Mouse (Mus musculus) liver, adult 2 months (tissue): ENCODE measurements at regions not wholly inside any gene's neighbourhood (a gene's known extent, or its start where the extent isn't known, plus 50 kb on each side); places are given as distances from the start of the nearest gene placed in this dataset.

Experiments used
- DNase-seq: peaks from one replicate; pipeline ENCODE4 v3.0.0-alpha.2; 2011; ENCODE audit warnings: low read depth, low spot score; ENCODE audit errors: extremely low read depth
- H3K27ac ChIP-seq: fragments of 200-500 bp; replicated peaks from 2 replicates; pipeline ENCODE4 v1.5.1; 2012; ENCODE audit warnings: low read depth, mild to moderate bottlenecking, control low read depth, inconsistent platforms, low read length; ENCODE audit not compliant: insufficient read depth
- H3K27me3 ChIP-seq: fragments of 200-500 bp; 2 replicates; pipeline ENCODE4 v1.6.1; 2012; ENCODE audit warnings: mild to moderate bottlenecking, moderate library complexity, low read length, inconsistent platforms; ENCODE audit not compliant: control insufficient read depth, insufficient read depth
- H3K36me3 ChIP-seq: fragments of 200-500 bp; 2 replicates; pipeline ENCODE4 v1.6.1; 2012; ENCODE audit warnings: low read length, inconsistent platforms; ENCODE audit not compliant: control insufficient read depth, insufficient read depth
- H3K4me1 ChIP-seq: fragments of 200-500 bp; 2 replicates; pipeline ENCODE4 v1.6.1; 2011; ENCODE audit warnings: low read length; ENCODE audit not compliant: control insufficient read depth, insufficient read depth
- H3K4me3 ChIP-seq: fragments of 200-500 bp; 2 replicates; pipeline ENCODE4 v1.5.1; 2011; ENCODE audit warnings: low read depth, mild to moderate bottlenecking, control low read depth, low read length, moderate library complexity; ENCODE audit not compliant: insufficient read depth
- H3K79me2 ChIP-seq: fragments of 200-500 bp; 2 replicates; pipeline ENCODE4 v1.6.1; 2012; ENCODE audit warnings: inconsistent platforms, mild to moderate bottlenecking, low read length, moderate library complexity; ENCODE audit not compliant: control insufficient read depth, insufficient read depth
- H3K9ac ChIP-seq: fragments of 200-500 bp; 2 replicates; pipeline ENCODE4 v1.6.1; 2012; ENCODE audit warnings: low read depth, mild to moderate bottlenecking, control low read depth, inconsistent platforms, low read length
- CTCF ChIP-seq: fragments of 200-500 bp; IDR thresholded peaks from 2 replicates; pipeline ENCODE4 v1.5.1; 2011; ENCODE audit warnings: low read depth, low read length, control low read depth
- POLR2A ChIP-seq: fragments of 200-500 bp; IDR thresholded peaks from 2 replicates; pipeline ENCODE4 v1.6.1; 2011; ENCODE audit warnings: low read length, control low read depth; ENCODE audit not compliant: insufficient read depth; ENCODE audit errors: extremely low read depth
- WGBS: fragments of 180-500 bp; shearing (Covaris S2); methylation state at CpG from one replicate; pipeline ENCODE4 v1.1.7; 2018; 5-methylcytosine and 5-hydroxymethylcytosine counted together

GRCm38 (mm10) chr5:100976736-100977135, 131.2 kb downstream of the Gpat3 start:
- no peak overlapping the region for H3K9ac ChIP-seq
- 69% methylated on average over 2 of the region's 2 CpGs for WGBS

DNA sequence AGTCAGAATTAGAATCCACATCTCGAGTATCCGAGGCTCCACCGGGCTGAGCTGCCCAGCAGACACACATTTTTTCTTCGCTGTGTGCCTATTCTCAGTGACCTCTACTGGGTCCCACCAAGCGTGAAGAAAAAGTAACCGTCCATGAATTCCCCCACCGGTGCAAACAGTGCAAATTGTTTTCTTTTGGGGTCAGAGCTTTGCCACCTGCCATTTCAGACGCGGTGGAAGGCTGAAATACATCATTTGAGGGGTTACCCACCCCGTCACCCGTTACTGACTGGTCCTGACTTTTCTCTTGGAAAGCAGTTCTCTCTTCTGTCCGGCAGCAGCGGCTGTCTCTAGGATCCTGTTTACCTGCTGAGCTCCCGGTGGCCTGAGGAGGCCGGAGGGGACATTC, 105.7 kb downstream of the Gpat3 start:
- no peaks in the 10 kb centered on the region for H3K36me3 ChIP-seq
- no peaks in the 10 kb centered on the region; the same call in 1 of the 2 replicates for H3K27me3 ChIP-seq
- 64% methylated on average over 15 of the region's 15 CpGs for WGBS
- H3K4me3 ChIP-seq, result no peak overlapping the region
- no peak for DNase-seq
- H3K79me2 ChIP-seq, result no peaks in the 10 kb centered on the region
- no peaks in the 10 kb centered on the region for H3K4me1 ChIP-seq
- no peak overlapping the region for H3K9ac ChIP-seq
- no peak overlapping the region for H3K27ac ChIP-seq
- TF ChIP-seq POLR2A, result no peak
- TF ChIP-seq CTCF, result no peak

More at GRCm38 (mm10) chr5:100976736-100977135, 131.2 kb downstream of the Gpat3 start:
- Histone ChIP-seq H3K79me2 (no peaks in the 10 kb centered on the region), H3K27ac (no peak overlapping the region), H3K4me1 (no peaks in the 10 kb centered on the region), H3K36me3 (no peaks in the 10 kb centered on the region), H3K4me3 (no peak overlapping the region), H3K27me3 (no peaks in the 10 kb centered on the region)
- TF ChIP-seq CTCF, result no peak
- no peak for TF ChIP-seq POLR2A
- no peak for DNase-seq
